Mouse (Mus musculus): Measurements from ENCODE around the gene Clstn1. TPM values are rescaled to one million over a fixed set of nuclear protein-coding genes. Genes with fewer than 3 reads are reported as not detected.

Gene Clstn1
- polyA plus RNA-seq, 2 experiments, result 1.3 to 1.4 TPM

DNA sequence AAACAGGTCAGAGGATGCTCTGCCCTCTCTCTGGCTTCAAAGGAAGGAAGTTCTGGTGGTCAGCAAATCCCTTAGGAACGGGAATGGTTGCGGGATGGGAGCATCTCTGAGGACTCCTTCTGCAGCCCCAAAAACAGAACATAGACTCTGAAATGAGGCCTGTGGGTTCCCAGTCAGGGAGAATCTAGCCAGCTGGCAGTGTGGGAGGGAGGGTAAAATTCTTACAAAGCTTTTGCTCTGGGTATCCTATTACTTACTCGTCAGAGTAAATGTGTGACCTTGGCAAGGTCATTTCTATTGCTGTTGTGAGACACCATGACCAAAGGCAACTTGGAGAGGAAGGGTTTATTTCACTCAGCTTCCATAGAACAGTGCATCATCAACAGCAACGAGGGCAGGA is 24.9 kb upstream of the Clstn1 start:
- Histone ChIP-seq H3K4me1 (replicated peaks; ENCODE audit: control insufficient read depth in 2 of 2, insufficient read depth in 2 of 2, low read length in 1 of 2) (no peaks in the 10 kb centered on the region), H3K27ac (no peak overlapping the region), H3K4me3 (ENCODE audit: insufficient read depth in 1 of 2, low read depth in 2 of 2, low read length in 2 of 2) (no peak overlapping the region), H3K27me3 (ENCODE audit: control insufficient read depth, insufficient read depth, low read length) (no peaks in the 10 kb centered on the region), H3K9me3 (ENCODE audit: control insufficient read depth, low read length) (no peaks in the 10 kb centered on the region), H3K4me2 (ENCODE audit: low read depth) (no peak overlapping the region), H3K9ac (replicated peaks) (no peak overlapping the region), H3K36me3 (replicated peaks; ENCODE audit: control insufficient read depth, insufficient read depth, low read depth) (no peaks in the 10 kb centered on the region)
- 59% methylated on average over 4 of the region's 4 CpGs for WGBS (ENCODE audit: insufficient replicate concordance)
- DNase-seq (ENCODE audit: low read depth in 3 of 3, low spot score in 3 of 3) (no peak), ATAC-seq (ENCODE audit: insufficient read depth) (no peak)
- TF ChIP-seq CTCF (IDR thresholded peaks at IDR 0.05; ENCODE audit: low read depth) (no peak), EP300 (IDR thresholded peaks at IDR 0.05; ENCODE audit: low read depth) (no peak)

DNA sequence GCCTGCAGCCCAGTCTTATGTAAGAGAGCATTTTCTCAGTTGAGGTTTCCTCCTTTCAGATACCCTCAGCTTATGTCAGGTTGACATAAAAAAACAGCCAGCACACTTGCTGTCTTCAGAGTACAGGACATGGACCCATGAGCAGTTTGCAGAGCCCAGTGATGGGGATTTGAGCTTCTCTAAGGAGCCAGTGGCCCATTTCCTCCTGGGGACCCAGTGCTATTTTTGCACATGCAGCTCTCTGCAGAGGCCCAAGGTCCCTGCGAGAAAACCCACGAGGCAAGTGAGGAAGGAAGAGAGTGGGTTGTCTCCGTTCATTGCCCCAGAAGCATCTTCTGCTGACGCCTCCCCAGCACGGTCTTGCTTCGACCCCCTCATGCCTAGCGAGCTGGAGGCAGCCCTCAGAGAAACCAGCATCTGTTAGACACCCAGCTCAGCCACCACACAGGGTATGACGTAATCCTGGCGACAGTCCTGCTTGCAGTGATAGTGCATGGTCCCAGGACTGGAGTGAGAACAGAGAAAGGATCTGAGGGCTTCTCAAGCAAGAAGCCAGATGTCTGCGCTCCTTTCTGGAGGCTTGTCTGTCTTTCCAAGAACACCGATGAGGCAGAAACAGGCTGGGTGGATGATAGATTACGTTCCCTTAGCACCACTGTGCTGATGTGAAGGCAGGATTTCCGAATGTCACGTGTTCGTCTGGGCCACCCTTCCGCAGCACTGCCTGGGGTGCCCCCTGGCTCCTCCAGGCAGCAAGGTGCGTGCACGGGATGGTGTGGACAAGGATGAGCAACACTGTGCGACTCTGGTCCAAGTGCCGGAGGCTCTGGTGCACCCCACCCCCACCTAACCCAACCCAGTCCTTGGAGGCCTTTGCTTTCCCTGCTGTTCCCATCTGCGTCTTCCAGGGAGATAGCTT is 24.0 kb upstream of the Clstn1 start:
- no peak overlapping the region for H3K9ac ChIP-seq (replicated peaks)
- TF ChIP-seq CTCF (IDR thresholded peaks at IDR 0.05; ENCODE audit: low read depth) (no peak), EP300 (IDR thresholded peaks at IDR 0.05; ENCODE audit: low read depth) (no peak)
- H3K27me3 ChIP-seq (ENCODE audit: control insufficient read depth, insufficient read depth, low read length), result no peaks in the 10 kb centered on the region
- no peak overlapping the region for H3K4me3 ChIP-seq (ENCODE audit: insufficient read depth in 1 of 2, low read depth in 2 of 2, low read length in 2 of 2)
- no peak for DNase-seq (ENCODE audit: low read depth in 3 of 3, low spot score in 3 of 3)
- H3K36me3 ChIP-seq (replicated peaks; ENCODE audit: control insufficient read depth, insufficient read depth, low read depth), result no peaks in the 10 kb centered on the region
- WGBS (ENCODE audit: insufficient replicate concordance), result 35% methylated on average over 21 of the region's 21 CpGs
- no peak overlapping the region for H3K27ac ChIP-seq
- H3K9me3 ChIP-seq (ENCODE audit: control insufficient read depth, low read length), result no peaks in the 10 kb centered on the region
- ATAC-seq (ENCODE audit: insufficient read depth), result no peak
- no peak overlapping the region for H3K4me2 ChIP-seq (ENCODE audit: low read depth)
- no peaks in the 10 kb centered on the region for H3K4me1 ChIP-seq (replicated peaks; ENCODE audit: control insufficient read depth in 2 of 2, insufficient read depth in 2 of 2, low read length in 1 of 2)

DNA sequence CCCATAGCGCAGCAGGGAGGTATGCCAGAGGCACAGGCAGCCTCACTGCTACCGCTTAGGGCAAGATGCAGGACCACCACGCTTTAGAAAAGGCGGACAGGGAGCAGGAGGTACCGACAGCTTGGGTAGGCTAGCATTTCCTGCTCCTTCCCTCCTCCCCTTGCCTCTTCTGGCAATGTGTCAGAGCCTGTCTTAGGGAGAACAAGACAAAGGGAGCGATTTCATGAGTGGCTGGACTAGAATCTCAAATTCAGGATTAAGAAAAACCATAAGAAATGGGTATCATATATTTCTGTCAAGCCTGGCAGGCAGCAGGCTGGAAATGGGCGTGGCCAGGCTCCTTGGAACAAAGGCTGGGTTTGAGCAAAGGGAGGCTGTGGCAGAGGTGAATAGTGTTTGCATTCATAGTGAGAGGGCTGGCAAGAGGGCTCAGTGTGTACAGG is 23.3 kb upstream of the Clstn1 start:
- H3K4me1 ChIP-seq (replicated peaks; ENCODE audit: control insufficient read depth in 2 of 2, insufficient read depth in 2 of 2, low read length in 1 of 2), result 0 out of 4 replicates have a peak, but pooled peaks cover 0 to 2% of the 10 kb centered on the region in 2 experiments
- H3K36me3 ChIP-seq (replicated peaks; ENCODE audit: control insufficient read depth, insufficient read depth, low read depth), result no peaks in the 10 kb centered on the region
- no peak for TF ChIP-seq CTCF (IDR thresholded peaks at IDR 0.05; ENCODE audit: low read depth)
- no peak overlapping the region for H3K9ac ChIP-seq (replicated peaks)
- no peak overlapping the region for H3K27ac ChIP-seq
- ATAC-seq (ENCODE audit: insufficient read depth) (no peak), DNase-seq (ENCODE audit: low read depth in 3 of 3, low spot score in 3 of 3) (no peak)
- WGBS (ENCODE audit: insufficient replicate concordance), result 46% methylated on average over 7 of the region's 7 CpGs
- no peaks in the 10 kb centered on the region for H3K27me3 ChIP-seq (ENCODE audit: control insufficient read depth, insufficient read depth, low read length)
- H3K4me2 ChIP-seq (ENCODE audit: low read depth), result no peak overlapping the region
- no peaks in the 10 kb centered on the region for H3K9me3 ChIP-seq (ENCODE audit: control insufficient read depth, low read length)
- H3K4me3 ChIP-seq (ENCODE audit: insufficient read depth in 1 of 2, low read depth in 2 of 2, low read length in 2 of 2), result no peak overlapping the region

DNA sequence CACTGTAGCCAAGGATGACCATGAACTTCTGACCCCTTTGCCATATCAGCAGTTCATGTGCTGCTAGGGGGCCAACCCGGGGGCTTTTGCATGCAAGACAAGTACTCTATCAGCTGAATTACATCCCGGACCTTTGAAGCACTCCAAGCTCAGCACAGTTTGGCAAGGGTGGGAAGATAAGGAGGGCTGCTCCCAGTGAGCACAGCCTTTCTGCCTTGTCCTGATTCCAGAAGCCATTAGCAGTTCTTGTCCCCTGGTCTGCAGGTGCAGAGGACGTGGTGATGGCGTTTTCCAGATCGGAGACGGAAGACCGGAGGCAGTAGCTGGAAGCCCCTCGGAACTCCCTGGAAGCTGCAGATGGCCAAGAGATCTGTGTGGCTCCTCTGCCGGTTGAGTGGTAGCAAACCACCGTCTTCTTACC is 22.3 kb upstream of the Clstn1 start:
- no peak overlapping the region for H3K4me3 ChIP-seq (ENCODE audit: insufficient read depth in 1 of 2, low read depth in 2 of 2, low read length in 2 of 2)
- H3K36me3 ChIP-seq (replicated peaks; ENCODE audit: control insufficient read depth, insufficient read depth, low read depth), result no peaks in the 10 kb centered on the region
- WGBS (ENCODE audit: insufficient replicate concordance), result 55% methylated on average over 10 of the region's 10 CpGs
- DNase-seq (ENCODE audit: low read depth in 3 of 3, low spot score in 3 of 3) (no peak), ATAC-seq (ENCODE audit: insufficient read depth) (no peak)
- H3K4me1 ChIP-seq (replicated peaks; ENCODE audit: control insufficient read depth in 2 of 2, insufficient read depth in 2 of 2, low read length in 1 of 2), result 0 out of 4 replicates have a peak, but pooled peaks cover 0 to 2% of the 10 kb centered on the region in 2 experiments
- no peak overlapping the region for H3K9ac ChIP-seq (replicated peaks)
- no peaks in the 10 kb centered on the region for H3K27me3 ChIP-seq (ENCODE audit: control insufficient read depth, insufficient read depth, low read length)
- H3K27ac ChIP-seq, result no peak overlapping the region
- TF ChIP-seq CTCF (IDR thresholded peaks at IDR 0.05; ENCODE audit: low read depth) (no peak), EP300 (IDR thresholded peaks at IDR 0.05; ENCODE audit: low read depth) (no peak)
- no peak overlapping the region for H3K4me2 ChIP-seq (ENCODE audit: low read depth)
- H3K9me3 ChIP-seq (ENCODE audit: control insufficient read depth, low read length), result no peaks in the 10 kb centered on the region

Measured in liver, embryonic 14.5 days (tissue).